Mouse (Mus musculus): ENCODE results near the gene Rbfox2. TPM values are rescaled to one million over a fixed set of nuclear protein-coding genes. Genes with fewer than 3 reads are reported as not detected.

Gene Rbfox2
- polyA plus RNA-seq, 2 experiments, result 7.2 to 9.9 TPM

GRCm38 (mm10) chr15:77134483-77134882 is 172.3 kb downstream of the Rbfox2 start:
- Histone ChIP-seq H3K27me3 (ENCODE audit: control insufficient read depth, insufficient read depth, low read length) (no peaks in the 10 kb centered on the region), H3K9ac (replicated peaks) (no peak overlapping the region), H3K9me3 (ENCODE audit: control insufficient read depth, low read length) (no peaks in the 10 kb centered on the region), H3K4me2 (ENCODE audit: low read depth) (no peak overlapping the region), H3K4me1 (replicated peaks; ENCODE audit: control insufficient read depth in 2 of 2, insufficient read depth in 2 of 2, low read length in 1 of 2) (peaks cover 0 to 4% of the 10 kb centered on the region in 2 experiments; a peak in 2 of 4 replicates), H3K4me3 (ENCODE audit: insufficient read depth in 1 of 2, low read depth in 2 of 2, low read length in 2 of 2) (no peak overlapping the region), H3K27ac (no peak overlapping the region), H3K36me3 (replicated peaks; ENCODE audit: control insufficient read depth, insufficient read depth, low read depth) (no peaks in the 10 kb centered on the region; the same call in 1 of the 2 replicates)
- TF ChIP-seq CTCF (IDR thresholded peaks at IDR 0.05; ENCODE audit: low read depth), result no peak
- no peak for TF ChIP-seq EP300 (IDR thresholded peaks at IDR 0.05; ENCODE audit: low read depth)
- ATAC-seq (ENCODE audit: insufficient read depth) (no peak), DNase-seq (ENCODE audit: low read depth in 3 of 3, low spot score in 3 of 3) (no peak)
- WGBS (ENCODE audit: insufficient replicate concordance), result 76% methylated on average over 10 of the region's 10 CpGs

GRCm38 (mm10) chr15:77129154-77129553 is 177.7 kb downstream of the Rbfox2 start:
- Histone ChIP-seq H3K27ac (no peak overlapping the region), H3K9ac (replicated peaks) (no peak overlapping the region), H3K4me3 (ENCODE audit: insufficient read depth in 1 of 2, low read depth in 2 of 2, low read length in 2 of 2) (no peak overlapping the region), H3K4me1 (replicated peaks; ENCODE audit: control insufficient read depth in 2 of 2, insufficient read depth in 2 of 2, low read length in 1 of 2) (peaks cover 0 to 6% of the 10 kb centered on the region in 2 experiments; a peak in 2 of 4 replicates), H3K36me3 (replicated peaks; ENCODE audit: control insufficient read depth, insufficient read depth, low read depth) (no peaks in the 10 kb centered on the region; the same call in 1 of the 2 replicates), H3K4me2 (ENCODE audit: low read depth) (no peak overlapping the region), H3K27me3 (ENCODE audit: control insufficient read depth, insufficient read depth, low read length) (no peaks in the 10 kb centered on the region), H3K9me3 (ENCODE audit: control insufficient read depth, low read length) (no peaks in the 10 kb centered on the region)
- 63% methylated on average over 8 of the region's 8 CpGs for WGBS (ENCODE audit: insufficient replicate concordance)
- no peak for ATAC-seq (ENCODE audit: insufficient read depth)
- TF ChIP-seq CTCF (IDR thresholded peaks at IDR 0.05; ENCODE audit: low read depth), result no peak
- no peak for DNase-seq (ENCODE audit: low read depth in 3 of 3, low spot score in 3 of 3)

- Histone ChIP-seq H3K36me3 (replicated peaks; ENCODE audit: control insufficient read depth, insufficient read depth, low read depth) (no peaks in the 10 kb centered on the region; the same call in 1 of the 2 replicates), H3K27me3 (ENCODE audit: control insufficient read depth, insufficient read depth, low read length) (no peaks in the 10 kb centered on the region), H3K27ac (no peak overlapping the region), H3K9ac (replicated peaks) (no peak overlapping the region), H3K4me2 (ENCODE audit: low read depth) (no peak overlapping the region), H3K9me3 (ENCODE audit: control insufficient read depth, low read length) (no peaks in the 10 kb centered on the region), H3K4me1 (replicated peaks; ENCODE audit: control insufficient read depth in 2 of 2, insufficient read depth in 2 of 2, low read length in 1 of 2) (peaks cover 0 to 14% of the 10 kb centered on the region in 2 experiments; a peak in 2 of 4 replicates), H3K4me3 (ENCODE audit: insufficient read depth in 1 of 2, low read depth in 2 of 2, low read length in 2 of 2) (no peak overlapping the region)
- WGBS (ENCODE audit: insufficient replicate concordance), result 52% methylated on average over 2 of the region's 2 CpGs
- no peak for DNase-seq (ENCODE audit: low read depth in 3 of 3, low spot score in 3 of 3)
- no peak for ATAC-seq (ENCODE audit: insufficient read depth)
- TF ChIP-seq EP300 (IDR thresholded peaks at IDR 0.05; ENCODE audit: low read depth), result no peak
These were observed 179.1 kb downstream of the Rbfox2 start for GRCm38 (mm10) chr15:77127737-77128136.

- Histone ChIP-seq H3K9me3 (ENCODE audit: control insufficient read depth, low read length) (no peaks in the 10 kb centered on the region), H3K27ac (no peak overlapping the region), H3K4me3 (ENCODE audit: insufficient read depth in 1 of 2, low read depth in 2 of 2, low read length in 2 of 2) (no peak overlapping the region), H3K4me1 (replicated peaks; ENCODE audit: control insufficient read depth in 2 of 2, insufficient read depth in 2 of 2, low read length in 1 of 2) (peaks cover 0 to 14% of the 10 kb centered on the region in 2 experiments; a peak in 2 of 4 replicates), H3K4me2 (ENCODE audit: low read depth) (no peak overlapping the region), H3K9ac (replicated peaks) (no peak overlapping the region), H3K27me3 (ENCODE audit: control insufficient read depth, insufficient read depth, low read length) (no peaks in the 10 kb centered on the region), H3K36me3 (replicated peaks; ENCODE audit: control insufficient read depth, insufficient read depth, low read depth) (no peaks in the 10 kb centered on the region)
- no peak for DNase-seq (ENCODE audit: low read depth in 3 of 3, low spot score in 3 of 3)
- 63% methylated on average over 3 of the region's 3 CpGs for WGBS (ENCODE audit: insufficient replicate concordance)
- TF ChIP-seq CTCF (IDR thresholded peaks at IDR 0.05; ENCODE audit: low read depth) (no peak), EP300 (IDR thresholded peaks at IDR 0.05; ENCODE audit: low read depth) (no peak)
- ATAC-seq (ENCODE audit: insufficient read depth), result no peak
These were observed 180.1 kb downstream of the Rbfox2 start for GRCm38 (mm10) chr15:77126674-77127073.

- Histone ChIP-seq H3K36me3 (replicated peaks; ENCODE audit: control insufficient read depth, insufficient read depth, low read depth) (no peaks in the 10 kb centered on the region), H3K9ac (replicated peaks) (no peak overlapping the region), H3K4me1 (replicated peaks; ENCODE audit: control insufficient read depth in 2 of 2, insufficient read depth in 2 of 2, low read length in 1 of 2) (peaks cover 0 to 14% of the 10 kb centered on the region in 2 experiments; a peak in 2 of 4 replicates), H3K4me2 (ENCODE audit: low read depth) (no peak overlapping the region), H3K9me3 (ENCODE audit: control insufficient read depth, low read length) (no peaks in the 10 kb centered on the region), H3K27me3 (ENCODE audit: control insufficient read depth, insufficient read depth, low read length) (no peaks in the 10 kb centered on the region), H3K27ac (no peak overlapping the region), H3K4me3 (ENCODE audit: insufficient read depth in 1 of 2, low read depth in 2 of 2, low read length in 2 of 2) (no peak overlapping the region)
- DNase-seq (ENCODE audit: low read depth in 3 of 3, low spot score in 3 of 3) (peak; percentile 17 to 38 (median 26)), ATAC-seq (ENCODE audit: insufficient read depth) (peak; percentile 84)
- 61% methylated on average over 4 of the region's 4 CpGs for WGBS (ENCODE audit: insufficient replicate concordance)
- TF ChIP-seq EP300 (IDR thresholded peaks at IDR 0.05; ENCODE audit: low read depth), result no peak
- TF ChIP-seq CTCF (IDR thresholded peaks at IDR 0.05; ENCODE audit: low read depth), result no peak
These were observed 182.3 kb downstream of the Rbfox2 start for GRCm38 (mm10) chr15:77124372-77125117.

Data from liver, embryonic 14.5 days (tissue).